Mouse (Mus musculus) spleen, postnatal 10 days (tissue): ENCODE measurements around the gene Spsb3.

ENCODE experiments used
- DNase-seq, 2 experiments: peaks; one replicate each; pipeline ENCODE4 v3.0.0; 2021 to 2022; ENCODE audit warnings: low spot score in 2 of 2

Gene Spsb3

DNA sequence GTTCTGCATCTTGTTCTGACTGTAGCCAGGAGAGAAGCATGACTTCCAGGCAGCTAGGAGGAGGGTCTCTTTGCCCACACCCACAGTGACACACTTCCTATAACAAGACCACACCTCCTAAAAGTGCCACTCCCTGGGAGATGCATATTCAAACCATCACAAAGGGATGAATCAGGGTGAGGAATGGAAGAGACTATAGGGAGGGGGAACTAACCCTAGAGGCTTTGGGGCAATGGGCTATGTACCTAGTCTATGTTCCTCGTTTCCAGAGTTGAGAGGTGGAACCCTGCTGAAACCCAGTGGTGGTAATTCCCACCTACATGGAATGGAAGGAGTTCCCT lies 12.1 kb upstream of the Spsb3 start:
- DNase-seq = no peak

DNA sequence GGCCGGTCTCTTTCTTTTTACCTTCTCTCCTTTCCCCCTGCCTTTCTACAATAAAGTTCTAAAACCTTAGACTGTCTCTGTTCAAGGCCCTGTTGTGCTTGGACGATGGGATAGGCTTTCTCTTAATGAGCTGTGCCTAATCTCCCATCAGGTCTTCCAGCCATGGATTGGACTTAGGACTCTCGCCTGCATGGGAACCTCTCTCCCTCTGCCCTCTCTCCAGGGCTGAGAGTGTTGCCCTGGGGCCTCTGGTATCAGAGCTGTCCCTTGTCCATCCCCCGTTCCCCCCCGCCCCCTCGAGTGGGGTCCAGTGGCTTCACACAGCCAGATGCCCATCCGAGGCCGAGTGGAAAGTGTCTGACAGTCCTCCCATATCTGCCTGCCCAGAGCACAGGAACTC lies 11.5 kb upstream of the Spsb3 start:
- no peak for DNase-seq

DNA sequence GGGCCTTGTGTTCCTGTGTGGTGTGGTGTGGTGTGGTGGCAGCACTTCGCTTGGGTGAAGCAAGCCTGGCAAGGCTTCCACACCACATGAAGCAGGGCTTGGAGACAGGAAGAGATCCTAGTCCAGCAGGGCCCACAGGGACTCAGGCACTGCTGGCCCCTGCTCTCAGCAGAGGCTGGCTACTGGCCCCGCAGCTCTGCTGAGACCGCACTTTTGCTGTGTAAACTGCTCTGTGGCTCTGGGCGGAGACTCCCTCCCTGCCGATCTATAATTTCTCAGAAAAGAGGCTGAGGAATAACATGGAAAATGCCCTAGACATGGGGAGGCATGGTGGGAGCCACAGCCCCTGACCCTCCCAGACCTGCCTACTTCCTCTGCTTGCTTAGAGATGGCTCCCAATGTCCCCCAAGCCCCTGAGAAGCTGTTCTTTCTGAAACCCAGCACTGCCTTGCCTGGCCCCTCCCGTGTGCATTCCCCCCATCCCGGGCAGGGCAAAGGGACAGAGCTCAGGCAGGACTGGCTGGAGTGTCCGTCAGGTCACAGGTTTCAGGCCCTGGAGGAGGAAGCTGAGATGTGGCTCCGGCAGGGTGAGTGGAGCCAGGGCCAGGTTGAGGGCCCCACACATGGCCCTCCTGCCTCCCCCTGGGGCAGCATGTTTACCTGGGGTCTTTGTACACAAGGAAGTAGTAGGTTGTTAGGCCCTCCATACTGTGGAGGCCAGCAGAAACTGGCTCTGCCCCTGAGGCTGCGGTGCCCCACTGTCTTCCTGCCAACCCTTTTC lies 8.9 kb upstream of the Spsb3 start:
- DNase-seq = no peak

DNA sequence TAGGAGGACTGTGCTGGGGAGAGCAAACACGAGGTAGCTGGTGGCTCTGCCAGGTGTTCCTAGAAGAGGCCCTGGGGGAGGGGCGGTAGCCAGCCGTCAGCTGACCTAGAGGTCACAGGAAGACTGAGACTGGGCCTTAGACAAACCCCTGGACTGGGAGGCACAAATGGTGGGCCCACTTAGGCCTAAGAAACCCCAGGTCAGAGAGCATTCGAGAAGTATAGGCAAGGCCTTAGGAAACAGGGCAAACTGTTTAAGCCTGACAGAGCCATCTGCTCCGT lies 8.4 kb upstream of the Spsb3 start:
- no peak for DNase-seq

DNA sequence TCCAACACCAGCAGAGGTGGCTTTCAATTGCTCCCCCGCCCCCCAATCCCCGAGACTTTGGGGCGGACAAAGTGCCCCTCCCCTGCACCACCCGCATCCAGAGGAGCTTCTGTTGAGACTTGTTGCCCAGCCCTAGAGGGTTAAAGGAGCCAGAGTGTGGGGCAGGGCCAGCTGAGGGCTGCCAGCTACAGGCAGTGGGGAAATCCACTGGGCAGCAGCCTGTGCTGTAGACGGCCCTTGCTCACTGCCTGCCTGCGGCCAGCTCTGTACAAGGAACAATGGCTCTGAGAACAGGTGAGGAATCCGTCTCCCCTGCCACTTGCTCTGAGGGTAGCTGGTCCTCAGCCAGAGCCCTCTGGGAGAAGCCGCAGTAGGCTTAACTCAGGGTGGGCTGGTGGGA lies 7.9 kb upstream of the Spsb3 start:
- DNase-seq = no peak

DNA sequence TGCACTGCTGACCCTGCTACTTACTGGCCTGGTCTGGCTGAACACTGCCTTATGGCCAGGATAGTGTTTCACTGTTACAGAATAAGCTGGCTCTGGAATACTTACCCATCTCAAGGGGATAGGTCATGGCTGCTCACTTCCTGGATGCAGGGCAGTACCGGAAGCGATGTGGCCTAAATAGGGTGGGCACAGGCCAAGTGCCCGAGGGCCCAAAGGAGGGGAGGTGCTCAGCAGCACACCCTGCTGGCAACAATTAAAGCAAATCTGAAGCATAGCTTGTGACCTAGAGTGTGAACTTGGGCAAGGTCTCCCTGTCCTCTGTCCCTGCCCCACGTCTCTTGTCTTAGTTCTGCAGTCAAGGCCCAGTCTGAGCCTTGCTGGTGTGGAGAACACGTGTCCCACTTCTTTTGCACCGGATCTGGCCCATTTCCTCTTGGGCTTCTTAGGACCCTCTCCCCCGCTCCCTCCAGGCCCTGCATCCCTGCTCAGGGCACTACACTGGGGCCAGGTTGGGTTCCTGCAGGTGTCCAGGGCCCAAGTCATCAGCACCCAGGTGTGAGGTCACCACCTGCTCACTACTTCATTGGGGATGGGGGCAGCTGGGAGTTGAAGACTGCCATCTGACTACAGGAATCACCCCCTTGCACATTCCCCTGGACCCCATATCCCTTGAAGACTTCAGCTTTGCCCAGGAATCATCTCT lies 4.6 kb upstream of the Spsb3 start:
- DNase-seq = peak; percentile 52 to 69

DNA sequence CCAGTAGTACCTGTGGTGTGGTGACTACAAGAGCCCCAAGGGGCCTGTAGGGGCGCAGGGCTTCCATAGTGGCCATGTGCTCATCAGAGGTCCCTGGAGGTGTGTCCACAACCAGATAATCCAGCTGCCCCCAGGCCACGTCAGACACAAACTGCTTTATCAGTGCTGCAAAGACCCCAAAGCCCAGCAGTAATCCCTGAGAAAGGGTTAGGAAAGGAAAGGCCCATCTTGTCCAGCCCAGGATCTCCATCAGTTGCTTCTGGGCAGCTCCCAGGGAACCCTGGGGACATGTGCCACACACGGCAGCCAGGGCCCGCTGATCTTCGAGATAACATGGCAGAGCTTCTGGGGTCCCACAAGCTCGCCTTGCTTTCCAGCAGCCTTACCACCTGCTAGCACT lies 2.1 kb upstream of the Spsb3 start:
- DNase-seq = no peak

DNA sequence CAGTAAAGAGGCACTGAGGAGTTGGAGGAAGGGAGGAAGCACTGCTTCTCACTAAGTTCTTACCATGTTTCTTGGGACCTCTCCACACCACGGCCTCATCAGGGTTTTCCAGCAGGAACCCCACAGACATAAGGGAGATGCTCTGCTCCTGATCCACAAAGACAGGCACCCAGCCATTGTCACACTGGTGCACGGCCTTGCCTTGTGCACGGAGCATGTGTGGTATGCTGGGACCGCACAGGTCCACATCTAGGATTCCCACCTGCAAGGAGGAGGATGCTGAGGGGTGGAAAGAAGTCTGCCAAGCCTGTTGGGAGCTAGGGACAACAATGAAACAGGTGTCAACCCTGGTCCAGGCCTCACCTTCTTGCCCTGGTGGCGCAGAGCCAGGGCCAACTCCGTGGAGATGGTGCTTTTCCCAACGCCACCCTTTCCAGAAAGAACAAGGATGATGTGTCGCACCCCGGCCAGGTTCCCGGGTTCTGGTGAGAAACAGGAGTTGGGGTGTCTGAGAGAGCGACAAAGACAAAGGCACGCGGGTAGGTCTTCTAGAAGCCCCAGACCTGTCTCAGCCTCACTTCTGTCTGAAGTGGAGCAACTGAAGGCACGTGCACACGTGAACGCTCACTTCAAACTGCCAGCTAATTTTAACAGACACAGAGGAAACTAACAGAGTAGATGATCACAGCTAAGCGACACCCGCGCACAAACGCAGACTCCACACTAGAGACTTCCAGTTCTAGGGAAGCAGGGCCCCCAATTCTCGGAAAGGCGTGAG lies 898 bp upstream of the Spsb3 start:
- DNase-seq = no peak

DNA sequence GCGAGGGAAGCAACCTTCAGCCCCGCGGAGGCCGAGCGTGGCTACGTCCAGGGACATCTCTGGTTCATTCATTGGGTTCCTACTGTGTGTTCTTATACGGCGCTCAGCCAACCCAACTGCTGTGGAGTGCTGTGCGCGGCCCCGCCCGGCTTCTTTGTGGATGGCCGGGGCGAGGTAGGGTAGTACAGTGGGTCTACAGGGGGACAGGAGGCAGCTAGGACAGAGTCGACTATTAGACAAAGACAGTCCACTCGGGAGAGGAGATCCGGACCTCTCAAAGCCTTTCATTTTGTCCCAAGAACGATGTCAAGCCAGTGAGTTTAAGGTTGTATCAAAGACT lies 459 bp downstream of the Spsb3 start:
- DNase-seq = no peak

DNA sequence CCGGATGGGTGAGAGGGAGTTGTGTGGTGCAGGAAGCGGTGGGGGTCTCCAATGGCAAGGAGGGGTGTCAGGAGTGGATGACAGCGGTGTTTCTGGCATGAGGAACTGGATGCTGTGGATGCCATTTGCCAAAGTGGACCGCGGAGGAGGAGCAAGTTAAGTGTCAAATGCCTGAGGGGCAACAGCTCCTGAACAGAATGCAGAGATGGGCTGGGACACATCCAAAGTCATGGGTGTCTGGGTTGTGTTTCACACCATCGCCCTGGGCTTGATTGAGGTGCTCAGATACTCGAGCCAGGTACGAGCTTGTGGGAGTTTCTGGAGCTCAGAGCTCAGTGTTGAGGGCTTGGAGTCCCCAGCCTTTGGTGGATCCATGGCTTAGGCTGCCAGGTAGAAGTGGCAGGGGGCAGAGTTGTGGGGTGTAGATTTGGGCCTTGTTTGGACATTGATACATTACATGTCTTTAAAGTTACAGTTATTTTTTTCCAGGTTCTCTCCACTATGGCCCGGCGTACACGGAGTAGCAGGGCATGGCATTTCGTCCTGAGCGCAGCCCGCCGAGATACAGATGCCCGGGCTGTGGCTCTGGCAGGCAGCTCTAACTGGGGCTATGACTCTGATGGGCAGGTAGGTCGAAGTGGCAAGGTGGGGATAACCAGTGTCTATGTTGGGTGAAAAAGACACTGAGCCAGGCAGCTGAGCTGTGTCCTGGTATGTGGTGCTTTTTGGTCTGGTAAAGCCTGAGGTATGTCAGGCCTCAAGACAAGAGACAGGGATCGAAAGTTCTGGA lies 1.0 kb downstream of the Spsb3 start:
- no peak for DNase-seq

DNA sequence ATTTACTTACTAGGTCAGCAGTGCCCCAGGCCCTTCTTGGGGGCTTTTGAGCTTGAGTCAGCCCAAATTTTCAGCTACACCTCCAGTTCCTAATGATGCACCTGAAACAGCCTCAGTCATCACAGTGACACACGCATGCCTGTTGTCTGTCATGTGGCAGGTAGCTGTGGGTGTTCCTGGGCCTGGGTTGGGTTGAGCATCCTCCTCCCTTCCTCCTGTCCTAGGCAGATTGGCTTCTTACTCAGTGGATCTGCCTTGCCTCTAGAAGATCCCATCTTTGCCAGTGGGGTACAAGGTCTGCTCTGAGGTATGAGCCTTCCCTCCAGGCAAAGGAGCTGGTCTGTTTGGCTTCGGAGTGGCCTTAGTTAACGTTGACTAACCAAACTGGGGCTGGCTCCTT lies 2.4 kb downstream of the Spsb3 start:
- DNase-seq = no peak

DNA sequence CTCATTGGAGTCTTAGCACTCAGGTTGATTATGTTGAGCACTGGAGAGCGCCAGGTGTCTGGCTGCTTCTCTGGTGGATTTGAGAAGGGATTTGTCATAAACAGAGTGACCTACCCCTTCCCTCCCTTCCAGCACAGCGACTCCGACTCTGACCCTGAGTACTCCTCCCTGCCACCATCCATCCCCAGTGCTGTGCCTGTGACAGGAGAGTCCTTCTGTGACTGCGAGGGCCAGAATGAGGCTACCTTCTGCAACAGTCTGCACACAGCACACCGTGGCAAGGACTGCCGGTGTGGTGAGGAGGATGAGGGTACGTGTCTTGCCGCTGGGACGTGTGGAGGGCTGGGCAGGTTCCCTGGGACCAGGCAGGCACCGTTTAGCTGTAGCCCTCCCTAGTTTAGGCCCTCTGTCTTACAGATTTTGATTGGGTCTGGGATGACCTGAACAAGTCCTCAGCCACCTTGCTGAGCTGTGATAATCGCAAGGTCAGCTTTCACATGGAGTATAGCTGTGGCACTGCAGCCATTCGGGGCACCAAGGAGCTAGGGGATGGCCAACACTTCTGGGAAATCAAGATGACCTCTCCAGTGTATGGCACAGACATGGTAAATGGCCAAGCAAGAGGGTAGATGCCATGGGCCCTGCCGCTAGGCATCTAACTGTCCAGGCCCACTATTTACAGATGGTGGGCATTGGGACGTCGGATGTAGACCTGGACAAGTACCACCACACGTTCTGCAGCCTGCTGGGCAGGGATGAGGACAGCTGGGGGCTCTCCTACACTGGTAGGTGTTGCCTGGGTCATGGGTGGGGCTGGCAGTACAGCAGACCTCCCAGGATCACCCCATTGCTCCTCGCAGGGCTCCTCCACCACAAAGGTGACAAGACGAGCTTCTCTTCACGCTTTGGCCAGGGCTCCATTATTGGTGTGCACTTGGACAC lies 4.0 kb downstream of the Spsb3 start:
- no peak for DNase-seq

DNA sequence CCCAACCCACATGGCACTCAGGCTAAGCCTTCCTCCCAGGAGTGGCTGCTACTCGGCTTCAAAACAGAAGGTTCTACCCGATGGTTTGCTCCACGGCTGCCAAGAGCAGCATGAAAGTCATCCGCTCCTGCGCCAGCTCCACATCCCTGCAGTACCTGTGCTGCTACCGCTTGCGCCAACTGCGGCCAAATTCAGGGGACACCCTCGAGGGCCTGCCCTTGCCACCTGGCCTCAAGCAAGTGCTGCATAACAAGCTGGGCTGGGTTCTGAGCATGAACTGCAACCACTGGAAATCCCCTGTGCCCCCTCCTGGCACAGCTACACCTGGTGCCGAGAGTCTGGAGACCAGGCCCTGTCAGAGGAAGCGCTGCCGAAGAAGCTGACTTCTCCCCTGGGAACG lies 4.9 kb downstream of the Spsb3 start:
- no peak for DNase-seq

DNA sequence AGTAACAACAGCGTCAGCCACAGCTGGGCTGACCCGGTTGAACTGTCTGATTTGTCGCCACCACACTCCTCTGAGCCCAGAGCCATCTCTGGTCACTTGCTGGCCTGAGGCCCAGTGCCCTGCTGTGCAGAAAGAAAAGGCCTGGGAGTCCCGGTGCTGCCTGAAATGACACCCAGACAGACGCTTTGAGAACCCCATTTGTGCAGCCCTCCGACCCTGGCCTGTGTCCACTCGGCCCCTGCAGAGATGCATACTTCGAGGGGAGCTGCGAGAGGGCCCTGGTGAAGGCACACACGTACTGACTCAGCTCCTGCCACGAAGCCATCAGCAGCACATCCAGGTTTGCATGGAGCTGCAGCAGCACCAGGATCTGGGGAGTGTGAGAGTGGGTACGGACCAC lies 6.3 kb downstream of the Spsb3 start:
- no peak for DNase-seq

DNA sequence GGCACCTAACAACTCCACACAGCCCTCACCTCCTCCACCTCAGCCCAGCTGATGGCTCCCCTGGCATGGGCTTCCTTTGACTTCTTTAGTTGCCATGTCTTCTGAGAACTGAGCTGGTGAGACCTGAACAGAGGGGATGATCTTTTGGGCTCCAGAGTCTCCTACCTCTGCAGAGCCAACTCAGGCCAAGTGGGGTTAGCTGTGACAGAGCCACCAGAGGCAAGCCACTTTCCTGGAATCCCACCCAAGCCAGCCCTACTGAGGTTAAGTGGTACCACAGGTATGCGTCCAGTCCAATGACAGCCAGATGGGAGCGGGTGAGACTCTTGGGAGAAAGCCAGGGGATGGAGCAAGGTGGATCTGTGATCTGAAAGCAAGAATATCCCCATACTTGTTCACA lies 6.8 kb downstream of the Spsb3 start:
- DNase-seq = no peak

DNA sequence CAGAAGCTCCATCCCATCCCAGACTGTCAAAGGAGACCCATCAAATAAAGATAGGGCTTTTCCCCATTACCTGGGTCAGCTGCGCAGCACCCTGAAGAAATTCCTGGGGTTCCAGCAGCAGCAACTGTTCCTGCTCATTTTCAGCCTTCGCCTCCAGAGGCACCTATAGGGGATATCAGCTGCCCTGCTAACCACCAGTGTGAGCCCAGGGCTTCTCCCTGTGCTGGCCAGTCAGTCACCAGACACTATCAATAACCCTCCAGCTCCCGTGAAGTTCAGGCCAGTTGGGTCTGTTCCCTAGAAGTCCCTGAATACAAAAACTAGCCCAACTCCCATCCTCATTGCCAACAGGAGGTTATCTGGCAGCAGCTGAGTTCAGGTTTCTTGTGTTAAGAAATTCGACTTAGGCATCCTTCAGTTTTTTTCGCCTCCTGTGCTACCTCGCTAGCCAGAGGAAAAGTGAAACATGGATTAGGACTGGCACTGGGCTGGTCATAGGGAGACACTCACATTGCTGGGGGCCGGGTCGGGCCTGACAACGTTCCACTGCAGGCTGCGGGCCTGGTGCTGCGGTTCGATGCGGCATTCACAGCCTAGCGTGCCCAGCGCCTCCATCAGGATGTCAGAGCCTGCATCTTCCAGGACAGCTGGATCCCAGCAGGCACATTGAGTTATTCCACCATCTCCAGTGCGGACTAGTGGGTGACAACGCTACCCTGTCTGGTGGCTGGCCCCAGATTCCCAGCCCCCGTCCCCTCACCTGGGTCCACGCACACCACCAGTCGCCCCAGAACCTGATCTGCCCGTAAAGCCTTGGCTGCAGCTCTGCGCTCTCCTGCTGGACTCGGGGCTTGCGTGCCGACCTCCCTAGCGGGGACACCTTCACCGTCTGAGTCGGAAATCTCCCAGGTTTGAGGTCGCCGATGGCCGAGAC lies 7.9 kb downstream of the Spsb3 start:
- DNase-seq = peak; percentile 59 to 82

DNA sequence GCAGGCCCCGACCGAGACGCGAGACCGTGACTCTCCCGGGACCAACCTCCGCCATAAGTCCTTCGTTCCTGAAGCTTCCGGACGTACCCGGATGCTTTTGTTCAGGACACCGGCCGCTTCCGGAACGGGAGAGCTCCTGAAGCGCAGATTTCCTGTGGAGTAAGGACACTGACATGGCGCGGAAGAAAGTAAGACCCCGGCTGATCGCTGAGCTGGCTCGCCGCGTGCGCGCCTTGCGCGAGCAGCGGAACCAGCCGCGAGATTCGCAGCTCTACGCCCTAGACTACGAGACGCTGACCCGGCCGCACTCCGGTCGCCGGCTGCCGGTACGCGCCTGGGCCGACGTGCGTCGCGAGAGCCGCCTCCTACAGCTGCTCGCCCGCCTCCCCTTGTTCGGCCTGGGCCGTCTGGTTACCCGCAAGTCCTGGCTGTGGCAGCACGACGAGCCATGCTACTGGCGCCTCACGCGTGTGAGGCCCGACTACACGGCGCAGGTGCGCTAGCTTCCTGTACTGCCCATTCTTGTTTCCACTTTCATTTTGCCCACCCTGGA lies 8.6 kb downstream of the Spsb3 start, which contains the start of the genes Eme2 and Mrps34:
Eme2 (minus strand) TSS at position 93 of the 553 bp plus-strand sequence.
Mrps34 (plus strand) TSS at position 122 of the 553 bp plus-strand sequence.
- DNase-seq = peak in 1 of 2 experiments; percentile 82

DNA sequence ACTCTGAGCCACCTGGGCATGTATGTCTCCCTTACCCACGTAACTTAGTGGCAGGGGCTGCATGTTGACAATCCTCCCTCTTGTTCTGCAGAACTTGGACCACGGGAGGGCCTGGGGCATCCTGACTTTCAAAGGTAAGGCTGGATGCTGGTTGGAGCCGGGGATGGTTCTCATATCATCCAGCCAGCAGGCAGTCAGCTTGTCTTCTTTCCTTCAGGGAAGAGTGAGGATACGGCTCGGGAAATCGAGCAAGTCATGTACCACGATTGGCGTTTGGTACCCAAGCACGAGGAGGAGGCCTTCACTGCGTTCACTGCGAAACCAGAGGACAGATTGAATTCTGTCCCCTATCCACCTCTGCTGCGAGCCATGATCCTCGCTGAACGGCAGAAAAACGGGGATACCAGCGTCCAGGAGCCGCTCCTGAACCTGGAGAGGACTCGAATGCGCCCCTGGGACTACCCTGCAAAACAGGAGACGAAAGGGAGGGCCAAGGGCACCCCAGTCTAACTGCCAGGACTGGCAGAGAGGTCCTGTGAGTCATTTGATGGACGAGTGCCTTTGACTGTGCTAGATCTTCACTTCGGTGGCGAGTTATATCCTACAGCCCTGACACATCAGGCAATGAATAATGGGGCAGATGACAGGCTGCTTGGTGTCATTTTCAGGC lies 9.3 kb downstream of the Spsb3 start:
- no peak for DNase-seq
